Mouse (Mus musculus) stomach, postnatal 0 days (tissue): Measurements from ENCODE around the gene A030003K21Rik. TPM values are rescaled to one million over a fixed set of nuclear protein-coding genes. Genes with fewer than 3 reads are reported as not detected.
A peak's percentile ranks its signal among the peaks of the same experiment; 100 is the strongest.
"Not testable (repeated sequence)": the region's sequence is repeated elsewhere in the genome, so short reads cannot be mapped to it uniquely, and the experiment has no call there.

Experiments used
- ATAC-seq: fragments of 200-750 bp; cut with Nextera tagmentation; 2 replicates; pipeline ENCODE4 v1.8.0; 2017; ENCODE audit not compliant: low FRiP score, low TSS enrichment
- DNase-seq: peaks from one replicate; pipeline ENCODE4 v3.0.0-alpha.2; 2016; ENCODE audit warnings: low spot score
- H3K27ac ChIP-seq: fragments of 300-500 bp; sonication (generic); replicated peaks from 2 replicates; pipeline ENCODE4 v1.5.1; 2014; ENCODE audit warnings: mild to moderate bottlenecking, control low read depth
- H3K27me3 ChIP-seq: fragments of 300-500 bp; sonication (generic); 2 replicates; pipeline ENCODE4 v1.6.1; 2014; ENCODE audit warnings: low read length; ENCODE audit not compliant: control insufficient read depth, insufficient read depth
- H3K36me3 ChIP-seq: fragments of 300-500 bp; sonication (generic); 2 replicates; pipeline ENCODE4 v1.6.1; 2014; ENCODE audit warnings: low read length, mixed read lengths; ENCODE audit not compliant: control insufficient read depth, insufficient read depth
- H3K4me1 ChIP-seq: fragments of 300-500 bp; sonication (generic); replicated peaks from 2 replicates; pipeline ENCODE4 v1.6.1; 2014; ENCODE audit warnings: antibody characterized with exemption; ENCODE audit not compliant: control insufficient read depth, insufficient read depth
- H3K4me2 ChIP-seq: fragments of 300-500 bp; sonication (generic); replicated peaks from 2 replicates; pipeline ENCODE4 v1.6.1; 2014; ENCODE audit warnings: low read depth, mild to moderate bottlenecking, control low read depth, moderate library complexity
- H3K4me3 ChIP-seq: fragments of 300-500 bp; sonication (generic); 2 replicates; pipeline ENCODE4 v1.5.1; 2014; ENCODE audit warnings: low read depth, low read length, control low read depth
- H3K9ac ChIP-seq: fragments of 300-500 bp; sonication (generic); 2 replicates; pipeline ENCODE4 v1.6.1; 2014; ENCODE audit warnings: mild to moderate bottlenecking, low read length, control low read depth, mixed read lengths
- H3K9me3 ChIP-seq: fragments of 300-500 bp; sonication (generic); 2 replicates; pipeline ENCODE4 v1.6.1; 2016; ENCODE audit warnings: low read length; ENCODE audit not compliant: control insufficient read depth
- CTCF ChIP-seq: IDR thresholded peaks from 2 replicates; pipeline ENCODE4 v1.5.1; 2016; ENCODE audit warnings: antibody characterized with exemption, low read depth, mild to moderate bottlenecking, moderate library complexity
- EP300 ChIP-seq: optimal IDR thresholded peaks from 2 replicates; pipeline ENCODE3; 2016; ENCODE audit warnings: antibody characterized with exemption
- WGBS: fragments of 180-500 bp; shearing (Covaris S2); extraction: QIAGEN DNeasy Blood & Tissue Kit; methylation state at CpG from one replicate; pipeline ENCODE4 v1.1.7; 2014; 5-methylcytosine and 5-hydroxymethylcytosine counted together
- polyA plus RNA-seq: library from polyadenylated mRNA; unstranded; fragments of >200 nt; fragmentation: Nextera tagmentation; extraction: Ambion mirVana; gene quantifications from 2 replicates; pipeline ENCODE4 v1.2.1, GENCODE M21; 2015

A030003K21Rik gene
- not detected in 2 replicates for polyA plus RNA-seq

- not testable (repeated sequence) for DNase-seq, H3K36me3 ChIP-seq, H3K9me3 ChIP-seq, H3K4me3 ChIP-seq, H3K4me1 ChIP-seq, H3K27ac ChIP-seq, H3K27me3 ChIP-seq, H3K4me2 ChIP-seq, H3K9ac ChIP-seq
- no CpG with 5 or more reads among the region's 6 CpGs for WGBS
- peak; percentile 78 for ATAC-seq
These were observed at the start of gene A030003K21Rik for GRCm38 (mm10) chr1:82943295-82943694. Gene A030003K21Rik (minus strand): TSS chr1:82943388.

- H3K4me2 ChIP-seq, result no peak overlapping the region
- no peak overlapping the region for H3K9ac ChIP-seq
- DNase-seq, result no peak
- WGBS, result 86% methylated on average over 6 of the region's 6 CpGs
- no peak for TF ChIP-seq CTCF
- no peak for TF ChIP-seq EP300
- H3K4me1 ChIP-seq, result no peaks in the 10 kb centered on the region
- H3K36me3 ChIP-seq, result no peaks in the 10 kb centered on the region
- no peaks in the 10 kb centered on the region for H3K9me3 ChIP-seq
- no peak overlapping the region for H3K27ac ChIP-seq
- ATAC-seq, result no peak
- no peaks in the 10 kb centered on the region for H3K27me3 ChIP-seq
- H3K4me3 ChIP-seq, result no peak overlapping the region
These were observed 48.9 kb upstream of the A030003K21Rik start for GRCm38 (mm10) chr1:82992093-82992492.

- no peaks in the 10 kb centered on the region for H3K27me3 ChIP-seq
- ATAC-seq, result no peak
- no peaks in the 10 kb centered on the region for H3K4me1 ChIP-seq
- WGBS, result 68% methylated on average over 3 of the region's 3 CpGs
- H3K4me2 ChIP-seq, result no peak overlapping the region
- DNase-seq, result no peak
- no peak overlapping the region for H3K4me3 ChIP-seq
- no peaks in the 10 kb centered on the region for H3K9me3 ChIP-seq
- no peaks in the 10 kb centered on the region for H3K36me3 ChIP-seq
- no peak overlapping the region for H3K9ac ChIP-seq
- no peak overlapping the region for H3K27ac ChIP-seq
- TF ChIP-seq CTCF, result no peak
- TF ChIP-seq EP300, result no peak
These were observed 48.4 kb upstream of the A030003K21Rik start for GRCm38 (mm10) chr1:82991596-82991995.

- TF ChIP-seq EP300, result no peak
- no peak for TF ChIP-seq CTCF
- DNase-seq (peak; percentile 38), ATAC-seq (peak; percentile 86)
- Histone ChIP-seq H3K4me2 (no peak overlapping the region), H3K36me3 (no peaks in the 10 kb centered on the region), H3K9me3 (no peaks in the 10 kb centered on the region), H3K4me1 (no peaks in the 10 kb centered on the region), H3K27me3 (no peaks in the 10 kb centered on the region), H3K27ac (no peak overlapping the region), H3K9ac (no peak overlapping the region), H3K4me3 (no peak overlapping the region)
- WGBS, result 48% methylated on average over 4 of the region's 4 CpGs
These were observed 47.9 kb upstream of the A030003K21Rik start for GRCm38 (mm10) chr1:82991062-82991461.

GRCm38 (mm10) chr1:82987530-82988198 lies 44.5 kb upstream of the A030003K21Rik start:
- Histone ChIP-seq H3K4me1 (no peaks in the 10 kb centered on the region), H3K27me3 (no peaks in the 10 kb centered on the region), H3K9me3 (no peaks in the 10 kb centered on the region), H3K36me3 (no peaks in the 10 kb centered on the region), H3K4me3 (no peak overlapping the region), H3K4me2 (no peak overlapping the region), H3K27ac (no peak overlapping the region), H3K9ac (no peak overlapping the region)
- TF ChIP-seq CTCF, result peak; percentile 92
- no peak for TF ChIP-seq EP300
- DNase-seq (no peak), ATAC-seq (no peak)
- WGBS, result 28% methylated on average over 4 of the region's 4 CpGs

- 88% methylated on average over 6 of the region's 6 CpGs for WGBS
- no peaks in the 10 kb centered on the region for H3K4me1 ChIP-seq
- ATAC-seq (no peak), DNase-seq (no peak)
- H3K9ac ChIP-seq, result no peak overlapping the region
- no peak overlapping the region for H3K27ac ChIP-seq
- no peak overlapping the region for H3K4me2 ChIP-seq
- H3K36me3 ChIP-seq, result no peaks in the 10 kb centered on the region
- no peaks in the 10 kb centered on the region for H3K9me3 ChIP-seq
- H3K4me3 ChIP-seq, result no peak overlapping the region
- no peaks in the 10 kb centered on the region for H3K27me3 ChIP-seq
- TF ChIP-seq CTCF, result no peak
- no peak for TF ChIP-seq EP300
These were observed 43.5 kb upstream of the A030003K21Rik start for GRCm38 (mm10) chr1:82986738-82987137.
